Mouse (Mus musculus) hindbrain, embryonic 15.5 days (tissue): ENCODE data around the gene Uqcrh. TPM values are rescaled to one million over a fixed set of nuclear protein-coding genes. Genes with fewer than 3 reads are reported as not detected.

Experiments used
- ATAC-seq: fragments of 200-750 bp; cut with Nextera tagmentation; 2 replicates; pipeline ENCODE4 v1.8.0; 2017; ENCODE audit warnings: low read depth, moderate number of reproducible peaks, moderate TSS enrichment; ENCODE audit not compliant: low FRiP score
- H3K27ac ChIP-seq: fragments of 300-500 bp; sonication (generic); replicated peaks from 2 replicates; pipeline ENCODE4 v1.5.1; 2015; ENCODE audit warnings: mild to moderate bottlenecking, inconsistent platforms
- H3K27me3 ChIP-seq: fragments of 300-500 bp; sonication (generic); 2 replicates; pipeline ENCODE4 v1.6.1; 2015; ENCODE audit warnings: control low read depth, inconsistent platforms
- H3K36me3 ChIP-seq: fragments of 300-500 bp; sonication (generic); 2 replicates; pipeline ENCODE4 v1.6.1; 2015; ENCODE audit warnings: control low read depth, inconsistent platforms
- H3K4me1 ChIP-seq: fragments of 300-500 bp; sonication (generic); replicated peaks from 2 replicates; pipeline ENCODE4 v1.6.1; 2015; ENCODE audit warnings: control low read depth, inconsistent platforms
- H3K4me2 ChIP-seq: fragments of 300-500 bp; sonication (generic); 2 replicates; pipeline ENCODE4 v1.6.1; 2015; ENCODE audit warnings: moderate library complexity, mild to moderate bottlenecking, inconsistent platforms
- H3K4me3 ChIP-seq: fragments of 300-500 bp; sonication (generic); 2 replicates; pipeline ENCODE4 v1.5.1; 2015; ENCODE audit warnings: mild to moderate bottlenecking, inconsistent platforms
- H3K9ac ChIP-seq: fragments of 300-500 bp; sonication (generic); 2 replicates; pipeline ENCODE4 v1.6.1; 2015; ENCODE audit warnings: inconsistent platforms
- H3K9me3 ChIP-seq: fragments of 300-500 bp; sonication (generic); 2 replicates; pipeline ENCODE4 v1.6.1; 2016; ENCODE audit warnings: control low read depth, inconsistent platforms
- WGBS: fragments of 180-500 bp; shearing (Covaris S2); methylation state at CpG from one replicate; pipeline ENCODE4 v1.1.7; 2015; 5-methylcytosine and 5-hydroxymethylcytosine counted together
- polyA plus RNA-seq: library from polyadenylated mRNA; unstranded; fragments of >200 nt; fragmentation: Nextera tagmentation; extraction: Ambion mirVana; gene quantifications from 2 replicates; pipeline ENCODE4 v1.2.1, GENCODE M21; 2015

Gene Uqcrh
- polyA plus RNA-seq = 459 and 497 TPM in 2 replicates

GRCm38 (mm10) chr4:116074861-116075620 is at the start of gene Uqcrh, which contains the start of gene Lrrc41:
TSS of gene Uqcrh (minus strand) at chr4:116075071.
TSS of gene Lrrc41 (plus strand) at chr4:116075269.
- H3K4me1 ChIP-seq = peaks cover 38% of the 10 kb centered on the region
- peak within 1 kb of the TSS; percentile 92 for H3K9ac ChIP-seq
- peak within 1 kb of the TSS; percentile 96 for H3K27ac ChIP-seq
- under 1% methylated on average over 54 of the region's 55 CpGs for WGBS
- no peaks in the 10 kb centered on the region for H3K9me3 ChIP-seq
- peaks cover 10% of the 10 kb centered on the region for H3K36me3 ChIP-seq
- peak within 1 kb of the TSS; percentile 88 for H3K4me3 ChIP-seq
- peak within 1 kb of the TSS; percentile 91 for H3K4me2 ChIP-seq
- peak; percentile 95 for ATAC-seq
- no peaks in the 10 kb centered on the region for H3K27me3 ChIP-seq

DNA sequence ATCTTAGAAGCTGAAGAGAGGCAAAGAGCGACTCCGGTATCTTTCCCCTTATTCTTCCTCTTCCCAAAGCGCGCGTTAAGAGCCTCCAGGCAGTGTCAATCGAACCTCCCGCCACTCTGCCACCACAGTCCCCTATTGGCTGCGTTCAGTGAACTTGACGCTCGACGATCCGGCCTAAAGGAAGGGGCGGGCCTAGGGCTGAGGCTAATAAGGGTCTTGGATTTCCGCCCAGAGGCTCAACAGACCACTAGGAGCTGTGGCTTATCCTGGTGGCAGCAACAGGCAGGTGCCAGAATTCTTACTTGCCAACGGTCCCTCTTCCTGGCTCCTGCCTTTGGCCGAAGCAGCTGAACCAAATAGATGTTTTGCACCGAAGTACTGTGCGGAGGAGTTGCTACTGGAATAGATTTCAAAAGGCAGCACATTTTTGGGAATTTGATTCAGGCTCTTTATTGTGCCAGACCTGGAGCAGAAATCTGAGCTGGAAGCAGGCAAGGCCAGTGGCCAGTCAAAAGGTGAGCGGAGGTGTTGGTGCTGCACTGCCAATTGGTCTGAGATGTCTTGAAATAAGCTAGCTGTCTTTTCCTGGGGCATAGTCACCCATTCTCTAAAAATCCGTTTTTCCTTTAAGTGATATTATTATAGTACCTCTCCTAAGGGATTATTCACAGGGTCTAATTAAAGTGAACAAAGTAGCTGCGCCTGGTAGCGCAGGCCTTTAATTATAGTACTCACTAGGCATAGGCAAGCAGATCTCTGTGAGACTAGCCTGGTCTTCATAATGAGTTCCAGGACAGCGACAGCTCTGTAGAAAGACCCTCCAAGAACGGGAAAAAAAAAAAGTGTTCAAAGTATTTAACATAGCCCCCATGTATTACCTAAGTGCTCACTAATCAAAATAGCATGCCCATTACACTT is 49.0 kb upstream of the Uqcrh start, which contains the start of the genes Rad54l and Pomgnt1:
Rad54l (minus strand) TSS at position 89 of the 918 bp plus-strand sequence.
Pomgnt1 (plus strand) TSS at position 239 of the 918 bp plus-strand sequence.
- H3K36me3 ChIP-seq = no peaks in the 10 kb centered on the region
- ATAC-seq = peak; percentile 97
- peak within 1 kb of the TSS; percentile 77 for H3K4me2 ChIP-seq
- H3K9ac ChIP-seq = peak within 1 kb of the TSS; percentile 54
- H3K27me3 ChIP-seq = no peaks in the 10 kb centered on the region
- WGBS = 5% methylated on average over 24 of the region's 24 CpGs
- H3K4me3 ChIP-seq = peak within 1 kb of the TSS; percentile 57
- H3K9me3 ChIP-seq = no peaks in the 10 kb centered on the region
- H3K27ac ChIP-seq = peak within 1 kb of the TSS; percentile 66
- peaks cover 19% of the 10 kb centered on the region for H3K4me1 ChIP-seq

DNA sequence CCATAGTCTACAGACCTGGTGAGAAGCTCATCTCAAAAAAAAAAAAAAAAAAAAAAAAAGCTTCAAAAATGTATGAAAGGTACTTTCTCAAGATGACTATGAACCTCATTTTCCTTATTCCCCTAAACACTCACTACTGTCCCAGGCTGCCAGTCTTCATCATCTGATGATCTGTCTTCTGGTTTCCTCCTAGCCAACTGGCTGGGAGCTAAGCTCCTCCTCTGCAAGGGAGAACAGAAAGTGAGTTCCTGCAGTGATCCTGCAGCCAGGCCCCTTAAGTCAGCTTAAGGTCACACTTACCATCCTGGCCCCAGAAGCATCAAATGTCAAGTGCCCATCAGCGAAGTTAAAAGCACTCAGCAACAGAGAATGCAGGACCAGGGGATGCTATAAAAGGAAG is 47.9 kb upstream of the Uqcrh start:
- Histone ChIP-seq H3K4me2 (peak overlapping the region; percentile 77), H3K4me3 (peak overlapping the region; percentile 57), H3K4me1 (peaks cover 19% of the 10 kb centered on the region), H3K9ac (peak overlapping the region; percentile 54; the same call in 1 of the 2 replicates), H3K9me3 (no peaks in the 10 kb centered on the region), H3K36me3 (no peaks in the 10 kb centered on the region), H3K27ac (no peak overlapping the region), H3K27me3 (no peaks in the 10 kb centered on the region)
- no peak for ATAC-seq
- WGBS = 5% methylated on average over 1 of the region's 1 CpGs

DNA sequence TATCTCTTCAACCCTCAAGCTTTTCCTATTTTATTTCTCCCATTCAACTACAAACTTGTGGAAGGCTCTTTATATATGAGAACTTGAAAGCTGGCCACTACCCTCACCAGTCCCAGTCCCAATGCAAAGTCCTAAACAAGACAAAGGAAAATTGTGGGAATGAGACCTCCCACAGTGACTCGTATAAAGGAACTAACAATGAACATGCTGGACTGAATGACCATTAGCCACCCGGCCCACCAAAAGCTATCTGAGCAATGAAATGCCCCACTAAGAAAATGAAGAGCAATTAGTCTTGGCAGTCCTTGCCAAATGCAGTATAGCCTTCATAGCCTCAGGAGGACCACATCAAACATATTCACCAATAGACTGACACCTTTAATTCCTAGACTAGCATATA is 36.6 kb upstream of the Uqcrh start:
- no peaks in the 10 kb centered on the region for H3K4me1 ChIP-seq
- H3K36me3 ChIP-seq = no peaks in the 10 kb centered on the region
- no peak for ATAC-seq
- no peak overlapping the region for H3K4me2 ChIP-seq
- H3K27me3 ChIP-seq = no peaks in the 10 kb centered on the region
- whole genome bisulfite sequencing = 51% methylated on average over 2 of the region's 2 CpGs
- H3K4me3 ChIP-seq = no peak overlapping the region
- no peaks in the 10 kb centered on the region for H3K9me3 ChIP-seq
- H3K27ac ChIP-seq = no peak overlapping the region
- no peak overlapping the region for H3K9ac ChIP-seq

GRCm38 (mm10) chr4:116110695-116111094 is 35.8 kb upstream of the Uqcrh start:
- Histone ChIP-seq H3K36me3 (no peaks in the 10 kb centered on the region), H3K4me1 (no peaks in the 10 kb centered on the region), H3K4me3 (no peak overlapping the region), H3K9ac (no peak overlapping the region), H3K9me3 (no peaks in the 10 kb centered on the region), H3K27me3 (no peaks in the 10 kb centered on the region), H3K27ac (no peak overlapping the region), H3K4me2 (no peak overlapping the region)
- WGBS = 98% methylated on average over 6 of the region's 6 CpGs
- ATAC-seq = no peak

DNA sequence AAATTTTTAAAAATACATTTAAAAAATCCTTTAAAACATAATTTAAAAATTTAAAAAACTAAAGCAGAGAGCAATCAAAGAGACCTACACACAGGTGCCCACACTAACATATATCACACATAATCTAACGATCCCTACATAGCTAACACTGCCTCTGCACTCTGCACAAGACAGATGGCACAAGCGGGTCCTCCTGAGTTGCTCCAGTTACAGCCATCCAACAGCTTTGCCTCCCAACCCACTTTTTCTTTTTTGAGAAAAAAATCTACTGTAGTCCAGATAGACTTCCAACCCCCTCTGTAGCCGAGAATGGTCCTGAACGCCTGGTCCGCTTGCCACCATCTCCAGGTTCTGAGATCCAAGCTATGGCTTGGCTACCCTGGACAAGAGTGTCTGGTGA is 30.4 kb upstream of the Uqcrh start:
- WGBS = 96% methylated on average over 5 of the region's 5 CpGs
- Histone ChIP-seq H3K4me1 (no peaks in the 10 kb centered on the region), H3K36me3 (peaks cover 3% of the 10 kb centered on the region; the same call in 1 of the 2 replicates), H3K4me3 (no peak overlapping the region), H3K9ac (no peak overlapping the region), H3K27me3 (no peaks in the 10 kb centered on the region), H3K4me2 (no peak overlapping the region), H3K27ac (no peak overlapping the region), H3K9me3 (no peaks in the 10 kb centered on the region)
- no peak for ATAC-seq

GRCm38 (mm10) chr4:116100959-116101358 is 26.1 kb upstream of the Uqcrh start:
- WGBS = 86% methylated on average over 7 of the region's 7 CpGs
- peaks cover 39% of the 10 kb centered on the region for H3K36me3 ChIP-seq
- H3K27ac ChIP-seq = no peak overlapping the region
- H3K27me3 ChIP-seq = no peaks in the 10 kb centered on the region
- no peaks in the 10 kb centered on the region for H3K4me1 ChIP-seq
- no peak overlapping the region for H3K4me2 ChIP-seq
- no peaks in the 10 kb centered on the region for H3K9me3 ChIP-seq
- H3K4me3 ChIP-seq = no peak overlapping the region
- H3K9ac ChIP-seq = no peak overlapping the region
- no peak for ATAC-seq

DNA sequence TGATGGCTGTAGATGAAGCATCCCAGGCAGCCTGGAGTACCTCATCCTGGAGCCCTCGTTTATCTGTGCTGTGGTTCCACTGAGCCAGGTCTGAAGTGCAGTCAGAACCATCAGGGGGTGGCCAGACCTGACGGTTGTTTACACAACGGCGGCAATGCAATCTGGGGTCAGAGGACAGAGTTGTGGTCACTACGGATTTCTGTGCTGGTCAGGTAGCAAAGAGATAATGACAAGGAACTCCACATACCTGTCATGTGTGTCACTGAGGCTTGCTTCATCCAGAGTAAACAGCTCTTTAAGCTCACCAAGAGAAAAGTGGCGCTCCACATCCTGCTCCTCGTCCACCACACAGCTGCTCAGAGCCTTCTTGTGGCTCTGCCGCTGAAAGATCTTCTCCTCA is 22.3 kb upstream of the Uqcrh start:
- no peak overlapping the region for H3K27ac ChIP-seq
- ATAC-seq = no peak
- no peaks in the 10 kb centered on the region for H3K4me1 ChIP-seq
- 90% methylated on average over 8 of the region's 8 CpGs for WGBS
- no peak overlapping the region for H3K4me2 ChIP-seq
- H3K9me3 ChIP-seq = no peaks in the 10 kb centered on the region
- no peaks in the 10 kb centered on the region for H3K27me3 ChIP-seq
- no peak overlapping the region for H3K9ac ChIP-seq
- no peak overlapping the region for H3K4me3 ChIP-seq
- peaks cover 75% of the 10 kb centered on the region for H3K36me3 ChIP-seq

DNA sequence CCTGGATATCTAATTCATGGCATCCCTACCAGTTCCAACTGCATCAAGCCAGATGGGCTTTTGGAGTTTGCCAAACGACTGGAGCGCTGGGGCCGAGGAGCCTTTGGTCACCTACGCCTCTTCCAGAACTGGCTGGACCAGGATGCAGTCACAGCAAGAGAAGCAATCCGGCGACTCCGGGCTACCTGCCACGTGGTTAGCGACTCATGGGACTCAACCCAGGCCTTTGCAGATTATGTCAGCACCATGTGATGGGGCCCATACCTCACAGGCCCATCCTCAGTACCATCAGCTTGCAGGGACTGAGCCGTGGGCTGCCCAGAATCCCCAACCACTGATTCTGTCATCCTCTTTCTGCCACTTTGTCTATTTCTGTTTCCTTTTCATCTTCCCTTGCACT is 21.4 kb upstream of the Uqcrh start:
- WGBS = 93% methylated on average over 10 of the region's 10 CpGs
- Histone ChIP-seq H3K4me1 (no peaks in the 10 kb centered on the region), H3K27ac (no peak overlapping the region), H3K4me2 (no peak overlapping the region), H3K4me3 (no peak overlapping the region), H3K9ac (no peak overlapping the region), H3K27me3 (no peaks in the 10 kb centered on the region), H3K9me3 (no peaks in the 10 kb centered on the region), H3K36me3 (peaks cover 80% of the 10 kb centered on the region)
- no peak for ATAC-seq

DNA sequence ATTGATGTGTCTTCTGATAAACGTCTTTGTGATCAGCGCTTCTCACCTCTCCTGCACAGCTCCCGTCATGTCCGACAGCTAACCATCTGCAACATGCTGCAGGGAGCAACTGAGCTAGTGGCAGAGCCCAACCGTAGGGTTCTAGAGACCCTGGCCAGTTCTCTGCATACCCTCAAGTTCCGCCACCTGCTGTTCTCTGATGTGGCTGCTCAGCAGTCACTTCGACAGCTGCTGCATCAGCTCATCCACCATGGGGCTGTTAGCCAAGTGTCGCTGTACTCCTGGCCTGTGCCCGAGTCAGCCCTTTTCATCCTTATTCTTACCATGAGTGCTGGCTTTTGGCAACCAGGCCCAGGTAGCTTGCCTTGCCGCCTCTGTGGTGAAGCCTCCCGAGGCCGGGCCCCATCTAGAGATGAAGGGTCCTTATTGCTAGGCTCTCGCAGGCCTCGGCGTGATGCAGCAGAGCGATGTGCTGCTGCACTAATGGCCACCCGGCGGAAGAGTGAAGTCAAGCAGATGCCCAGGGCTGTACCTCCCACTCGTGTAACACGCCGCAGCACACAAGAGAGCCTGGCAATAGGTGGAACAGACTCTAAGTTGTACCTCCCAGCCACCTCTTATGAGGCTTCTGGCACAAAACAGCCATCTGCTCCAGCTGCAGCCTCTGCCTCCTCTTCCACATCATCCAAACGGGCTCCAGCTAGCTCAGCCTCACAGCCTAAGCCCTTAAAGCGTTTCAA is 13.8 kb upstream of the Uqcrh start:
- Histone ChIP-seq H3K9ac (no peak overlapping the region), H3K9me3 (no peaks in the 10 kb centered on the region), H3K4me1 (no peaks in the 10 kb centered on the region), H3K27me3 (no peaks in the 10 kb centered on the region), H3K27ac (no peak overlapping the region), H3K36me3 (peaks cover 82% of the 10 kb centered on the region), H3K4me3 (no peak overlapping the region), H3K4me2 (no peak overlapping the region)
- no peak for ATAC-seq
- WGBS = 86% methylated on average over 23 of the region's 23 CpGs

- no peaks in the 10 kb centered on the region for H3K27me3 ChIP-seq
- no peak for ATAC-seq
- H3K36me3 ChIP-seq = peaks cover 26% of the 10 kb centered on the region
- peak overlapping the region; percentile 92 for H3K9ac ChIP-seq
- peaks cover 34% of the 10 kb centered on the region for H3K4me1 ChIP-seq
- H3K9me3 ChIP-seq = no peaks in the 10 kb centered on the region
- peak overlapping the region; percentile 91 for H3K4me2 ChIP-seq
- H3K27ac ChIP-seq = peak overlapping the region; percentile 96
- 64% methylated on average over 3 of the region's 3 CpGs for WGBS
- H3K4me3 ChIP-seq = peak overlapping the region; percentile 88
Observed at GRCm38 (mm10) chr4:116077240-116078095, 2.6 kb upstream of the Uqcrh start.
